Mouse (Mus musculus) layer of hippocampus, adult 2 months (tissue): ENCODE measurements around the gene Ndrg3. TPM values are rescaled to one million over a fixed set of nuclear protein-coding genes. Genes with fewer than 3 reads are reported as not detected.

Source experiments
- DNase-seq, 2 experiments: peaks; one replicate each; pipeline ENCODE4 v3.0.0; 2022; ENCODE audit warnings: low spot score in 2 of 2
- H3K27ac ChIP-seq: fragments of 200-600 bp; 2 replicates; pipeline ENCODE4 v1.8.1; 2022
- H3K4me3 ChIP-seq: fragments of 200-600 bp; 2 replicates; pipeline ENCODE4 v1.8.1; 2022; ENCODE audit warnings: mild to moderate bottlenecking
- CTCF ChIP-seq: fragments of 200-600 bp; conservative IDR thresholded peaks from 2 replicates; pipeline ENCODE4 v1.8.1; 2022; ENCODE audit warnings: antibody characterized with exemption, mild to moderate bottlenecking, moderate library complexity
- long read RNA-seq, 2 experiments: library from polyadenylated mRNA; stranded (forward); transcript quantifications; one replicate each; pipeline ENCODE4 v2.0.0; 2021; ENCODE audit warnings: borderline mapping rate in 2 of 2
- total RNA-seq, 2 experiments: library from RNA; stranded (reverse); gene quantifications; 2 replicates each; pipeline ENCODE4 v1.2.3; 2021

The Ndrg3 gene
- 100 to 1,000 TPM; 416 to 430 TPM for total RNA-seq
- long read RNA-seq, experiment 1, transcript Ndrg3-202 (16 exons, 2,586 nt), result major isoform, 241 of 355 reads
- long read RNA-seq, experiment 1, transcript Ndrg3-201 (17 exons, 2,612 nt), result minor isoform, 28 of 355 reads
- long read RNA-seq, experiment 1, partial matches to known transcripts, result 41 of 355 reads
- long read RNA-seq, experiment 1, other reads (novel, unspliced or antisense), result 45 of 355 reads
- long read RNA-seq, experiment 2, transcript Ndrg3-202 (16 exons, 2,586 nt), result major isoform, 402 of 572 reads
- long read RNA-seq, experiment 2, transcript Ndrg3-201 (17 exons, 2,612 nt), result minor isoform, 44 of 572 reads
- long read RNA-seq, experiment 2, partial matches to known transcripts, result 49 of 572 reads
- long read RNA-seq, experiment 2, other reads (novel, unspliced or antisense), result 77 of 572 reads

- peak within 1 kb of the TSS; percentile 97 for H3K27ac ChIP-seq
- H3K4me3 ChIP-seq, result peak within 1 kb of the TSS; percentile 74
- peak; percentile 95 to 97 for DNase-seq
- TF ChIP-seq CTCF, result peak; percentile 72
Measured at GRCm38 (mm10) chr2:156991470-156992319, at the start of gene Ndrg3. TSS of gene Ndrg3 (minus strand) at chr2:156992056.

DNA sequence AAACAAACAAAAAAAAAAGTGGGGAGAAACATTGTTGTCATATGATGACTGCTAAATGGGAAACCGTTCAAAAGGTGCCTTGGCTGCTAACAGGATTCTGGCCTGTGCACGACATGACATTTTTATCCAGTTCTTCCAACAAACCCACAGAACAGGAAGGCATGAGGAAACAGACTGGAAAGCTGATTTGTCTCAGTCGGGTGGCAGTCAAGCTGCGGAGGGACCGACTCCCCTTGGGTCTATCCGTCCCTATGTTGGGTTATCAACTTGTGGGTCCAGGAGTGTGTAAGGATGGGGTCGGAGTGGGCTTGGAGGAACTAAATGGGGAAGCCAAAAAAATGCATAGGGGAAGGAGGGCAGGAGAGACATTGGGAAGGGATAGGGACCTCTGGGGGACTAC, 49.6 kb upstream of the Ndrg3 start:
- TF ChIP-seq CTCF, result no peak
- no peak for DNase-seq
- no peak overlapping the region for H3K27ac ChIP-seq
- H3K4me3 ChIP-seq, result no peak overlapping the region

- DNase-seq, result no peak
- Histone ChIP-seq H3K27ac (peak overlapping the region; percentile 5; the same call in 1 of the 2 replicates), H3K4me3 (no peak overlapping the region)
- TF ChIP-seq CTCF, result no peak
Measured at GRCm38 (mm10) chr2:157040649-157041046, 48.8 kb upstream of the Ndrg3 start.

- Histone ChIP-seq H3K27ac (peak overlapping the region; percentile 5; the same call in 1 of the 2 replicates), H3K4me3 (no peak overlapping the region)
- no peak for DNase-seq
- peak; percentile 61 for TF ChIP-seq CTCF
Measured at GRCm38 (mm10) chr2:157039900-157040648, 48.2 kb upstream of the Ndrg3 start.

GRCm38 (mm10) chr2:157037303-157037702, 45.4 kb upstream of the Ndrg3 start:
- no peak for TF ChIP-seq CTCF
- DNase-seq, result no peak
- Histone ChIP-seq H3K4me3 (no peak overlapping the region), H3K27ac (no peak overlapping the region)

DNA sequence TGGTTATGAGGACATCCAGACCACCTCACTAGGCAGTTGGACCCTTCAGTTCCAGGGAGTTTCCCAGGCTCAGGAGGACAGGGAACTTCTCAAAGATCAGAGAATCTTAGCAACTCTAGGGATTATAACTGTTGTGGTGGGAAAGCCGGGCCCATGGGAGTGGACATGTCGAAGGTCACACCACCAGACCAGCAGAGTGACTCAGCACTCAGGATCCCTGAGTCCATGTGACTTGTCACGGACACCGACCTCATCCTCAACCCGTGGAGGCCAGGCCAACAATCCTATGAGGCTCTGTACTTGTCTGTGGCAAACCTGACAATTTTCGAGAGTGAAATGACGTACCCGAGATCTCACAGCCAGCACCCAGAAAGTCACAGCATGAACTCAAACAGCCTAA, 44.5 kb upstream of the Ndrg3 start:
- no peak for DNase-seq
- Histone ChIP-seq H3K4me3 (no peak overlapping the region), H3K27ac (no peak overlapping the region)
- TF ChIP-seq CTCF, result no peak

- TF ChIP-seq CTCF, result no peak
- Histone ChIP-seq H3K4me3 (no peak overlapping the region), H3K27ac (no peak overlapping the region)
- DNase-seq, result no peak
Measured at GRCm38 (mm10) chr2:157035371-157035770, 43.5 kb upstream of the Ndrg3 start.

DNA sequence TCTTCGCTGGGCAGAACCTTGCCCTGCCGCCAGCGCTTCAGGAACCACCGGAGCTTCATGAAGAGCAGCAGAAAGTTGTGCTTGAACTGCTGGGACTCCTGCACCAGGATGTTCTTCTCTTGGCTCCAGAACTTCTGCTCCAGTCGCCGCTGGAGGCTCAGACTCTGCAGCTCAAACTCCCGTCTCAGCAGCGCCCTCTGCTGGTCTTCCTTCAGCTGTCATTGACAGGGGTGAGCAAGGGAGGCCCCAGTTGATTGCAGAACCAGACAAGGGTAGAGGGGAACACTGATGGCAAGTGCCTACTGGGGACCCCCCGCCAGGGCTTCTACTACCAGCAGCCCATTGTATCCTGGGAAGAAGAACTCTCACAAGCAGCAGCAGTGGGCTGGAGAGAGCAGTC, 38.9 kb upstream of the Ndrg3 start:
- DNase-seq, result peak; percentile 85 to 92
- peak; percentile 95 for TF ChIP-seq CTCF
- no peak overlapping the region for H3K4me3 ChIP-seq
- no peak overlapping the region for H3K27ac ChIP-seq

GRCm38 (mm10) chr2:157028261-157028660, 36.4 kb upstream of the Ndrg3 start:
- Histone ChIP-seq H3K4me3 (no peak overlapping the region), H3K27ac (peak overlapping the region; percentile 16; the same call in 1 of the 2 replicates)
- TF ChIP-seq CTCF, result no peak

DNA sequence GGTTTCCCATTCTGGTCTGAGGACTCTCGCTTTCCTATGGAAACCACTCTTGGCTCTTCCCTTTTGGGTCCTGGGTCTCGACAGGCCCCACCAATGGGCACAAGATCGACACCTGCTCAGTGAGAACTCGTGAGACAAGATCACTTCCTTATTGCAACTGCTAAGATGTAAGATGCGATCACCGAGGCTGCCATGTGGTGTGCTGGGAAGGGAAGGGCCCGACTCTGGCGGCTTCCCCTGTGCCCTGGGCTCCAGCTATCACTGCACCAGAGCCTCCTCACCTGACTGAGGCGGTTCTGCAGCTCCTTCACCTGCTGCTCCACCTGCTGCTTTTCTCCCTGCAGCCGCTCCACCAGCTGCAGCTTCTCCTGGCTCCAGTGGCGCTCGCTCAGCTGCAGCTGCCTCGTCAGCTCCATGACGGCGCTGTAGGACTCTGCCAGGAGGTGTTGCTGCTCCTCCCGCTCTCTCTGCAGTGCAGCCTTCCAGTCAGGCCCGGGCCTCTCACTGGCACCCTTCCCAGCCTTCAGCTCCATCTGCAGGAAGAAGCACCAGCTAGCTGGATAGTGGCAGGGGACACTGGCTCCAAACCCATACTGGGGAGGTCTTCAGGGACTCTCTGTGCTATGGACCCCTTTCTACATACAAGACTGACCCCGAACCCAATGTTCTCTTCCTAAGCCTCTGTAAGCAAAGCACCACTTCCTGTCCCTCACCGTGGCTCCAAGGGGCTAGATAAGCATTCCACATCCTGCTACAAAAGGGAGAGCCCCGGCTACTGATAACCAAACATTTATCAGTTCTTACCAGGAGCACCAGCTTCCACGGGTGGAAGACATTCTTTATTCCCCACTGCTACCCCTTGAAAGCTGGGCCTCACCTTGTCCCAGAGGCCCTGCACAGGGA, 35.5 kb upstream of the Ndrg3 start:
- Histone ChIP-seq H3K27ac (peak overlapping the region; percentile 53; the same call in 1 of the 2 replicates), H3K4me3 (no peak overlapping the region)
- DNase-seq, result peak; percentile 51 to 63
- no peak for TF ChIP-seq CTCF

More at GRCm38 (mm10) chr2:157028261-157028660, 36.4 kb upstream of the Ndrg3 start:
- no peak for DNase-seq

DNA sequence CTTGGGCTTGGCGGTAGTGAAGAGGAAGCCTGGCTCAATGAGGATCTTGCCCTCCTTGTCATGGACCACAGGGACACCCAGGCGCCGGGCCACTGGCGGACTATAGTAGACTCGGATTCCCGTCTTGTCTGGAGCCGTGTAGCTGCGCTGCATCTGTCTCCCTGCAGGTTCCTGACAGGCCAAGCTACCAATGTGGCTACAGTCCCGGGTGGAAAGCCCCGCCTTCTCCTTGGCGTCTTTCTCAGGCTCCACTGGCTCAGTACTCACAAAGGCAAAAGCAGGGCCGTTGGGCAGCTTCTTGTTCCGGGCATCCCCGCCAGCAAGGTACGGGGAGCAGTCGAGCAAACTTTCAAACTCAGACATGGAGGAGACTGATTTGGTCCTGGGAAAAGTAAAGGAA, 29.3 kb upstream of the Ndrg3 start:
- no peak overlapping the region for H3K4me3 ChIP-seq
- H3K27ac ChIP-seq, result no peak overlapping the region
- TF ChIP-seq CTCF, result no peak
- no peak for DNase-seq

- no peak for DNase-seq
- H3K4me3 ChIP-seq, result no peak overlapping the region
- H3K27ac ChIP-seq, result no peak overlapping the region
- TF ChIP-seq CTCF, result no peak
Measured at GRCm38 (mm10) chr2:157019228-157019627, 27.4 kb upstream of the Ndrg3 start.
